Mouse (Mus musculus): ENCODE data around the gene Naa16. TPM values are rescaled to one million over a fixed set of nuclear protein-coding genes. Genes with fewer than 3 reads are reported as not detected.

Naa16 gene
- polyA plus RNA-seq, 1 experiment from 2014 or later = 39.5 TPM

GRCm38 (mm10) chr14:79358055-79358454, 32.5 kb downstream of the Naa16 start:
- H3K27me3 ChIP-seq (ENCODE audit: control insufficient read depth, insufficient read depth, low read length) = no peaks in the 10 kb centered on the region
- H3K4me3 ChIP-seq (ENCODE audit: low read depth, low read length) = no peak overlapping the region
- no peak overlapping the region for H3K9ac ChIP-seq (ENCODE audit: low read depth, low read length)
- no peak overlapping the region for H3K4me2 ChIP-seq (replicated peaks; ENCODE audit: low read depth, low read length)
- H3K9me3 ChIP-seq (ENCODE audit: control insufficient read depth, low read length) = no peaks in the 10 kb centered on the region
- H3K27ac ChIP-seq (ENCODE audit: low read depth, low read length) = no peak overlapping the region
- no peaks in the 10 kb centered on the region; the same call in 1 of the 2 replicates for H3K36me3 ChIP-seq (ENCODE audit: control insufficient read depth, insufficient read depth, low read length)
- 93% methylated on average over 2 of the region's 2 CpGs for WGBS
- H3K4me1 ChIP-seq (replicated peaks; ENCODE audit: control insufficient read depth, insufficient read depth, low read length) = no peaks in the 10 kb centered on the region
- ATAC-seq (ENCODE audit: low FRiP score) (no peak), DNase-seq (ENCODE audit: low spot score) (no peak)

- 82% methylated on average over 3 of the region's 3 CpGs for WGBS
- Histone ChIP-seq H3K9me3 (ENCODE audit: control insufficient read depth, low read length) (no peaks in the 10 kb centered on the region), H3K27me3 (ENCODE audit: control insufficient read depth, insufficient read depth, low read length) (no peaks in the 10 kb centered on the region), H3K4me3 (ENCODE audit: low read depth, low read length) (no peak overlapping the region), H3K9ac (ENCODE audit: low read depth, low read length) (no peak overlapping the region), H3K36me3 (ENCODE audit: control insufficient read depth, insufficient read depth, low read length) (0 out of 2 replicates have a peak, but pooled peaks cover 11% of the 10 kb centered on the region), H3K4me1 (replicated peaks; ENCODE audit: control insufficient read depth, insufficient read depth, low read length) (no peaks in the 10 kb centered on the region), H3K4me2 (replicated peaks; ENCODE audit: low read depth, low read length) (no peak overlapping the region), H3K27ac (ENCODE audit: low read depth, low read length) (no peak overlapping the region)
- ATAC-seq (ENCODE audit: low FRiP score) = no peak
- no peak for DNase-seq (ENCODE audit: low spot score)
Measured at GRCm38 (mm10) chr14:79346384-79346783, 44.2 kb downstream of the Naa16 start.

- WGBS = 92% methylated on average over 3 of the region's 3 CpGs
- no peak for DNase-seq (ENCODE audit: low spot score)
- H3K4me1 ChIP-seq (replicated peaks; ENCODE audit: control insufficient read depth, insufficient read depth, low read length) = no peaks in the 10 kb centered on the region
- no peak overlapping the region for H3K27ac ChIP-seq (ENCODE audit: low read depth, low read length)
- no peak overlapping the region for H3K9ac ChIP-seq (ENCODE audit: low read depth, low read length)
- no peaks in the 10 kb centered on the region for H3K9me3 ChIP-seq (ENCODE audit: control insufficient read depth, low read length)
- H3K4me2 ChIP-seq (replicated peaks; ENCODE audit: low read depth, low read length) = no peak overlapping the region
- peaks cover 4% of the 10 kb centered on the region; the same call in 1 of the 2 replicates for H3K36me3 ChIP-seq (ENCODE audit: control insufficient read depth, insufficient read depth, low read length)
- no peak overlapping the region for H3K4me3 ChIP-seq (ENCODE audit: low read depth, low read length)
- H3K27me3 ChIP-seq (ENCODE audit: control insufficient read depth, insufficient read depth, low read length) = no peaks in the 10 kb centered on the region
- ATAC-seq (ENCODE audit: low FRiP score) = no peak
Measured at GRCm38 (mm10) chr14:79335613-79336012, 55.0 kb downstream of the Naa16 start.

- Histone ChIP-seq H3K36me3 (ENCODE audit: control insufficient read depth, insufficient read depth, low read length) (no peaks in the 10 kb centered on the region), H3K27ac (ENCODE audit: low read depth, low read length) (no peak overlapping the region), H3K4me1 (replicated peaks; ENCODE audit: control insufficient read depth, insufficient read depth, low read length) (no peaks in the 10 kb centered on the region), H3K27me3 (ENCODE audit: control insufficient read depth, insufficient read depth, low read length) (no peaks in the 10 kb centered on the region), H3K9ac (ENCODE audit: low read depth, low read length) (no peak overlapping the region), H3K9me3 (ENCODE audit: control insufficient read depth, low read length) (no peaks in the 10 kb centered on the region), H3K4me2 (replicated peaks; ENCODE audit: low read depth, low read length) (no peak overlapping the region), H3K4me3 (ENCODE audit: low read depth, low read length) (no peak overlapping the region)
- WGBS = 76% methylated on average over 7 of the region's 7 CpGs
- no peak for ATAC-seq (ENCODE audit: low FRiP score)
- no peak for DNase-seq (ENCODE audit: low spot score)
Measured at GRCm38 (mm10) chr14:79331936-79332335, 58.6 kb downstream of the Naa16 start.

- DNase-seq (ENCODE audit: low spot score) (no peak), ATAC-seq (ENCODE audit: low FRiP score) (peak; percentile 40; the same call in 1 of the 2 replicates)
- no peaks in the 10 kb centered on the region for H3K27me3 ChIP-seq (ENCODE audit: control insufficient read depth, insufficient read depth, low read length)
- H3K27ac ChIP-seq (ENCODE audit: low read depth, low read length) = no peak overlapping the region
- 58% methylated on average over 16 of the region's 16 CpGs for WGBS
- no peak overlapping the region for H3K4me2 ChIP-seq (replicated peaks; ENCODE audit: low read depth, low read length)
- no peaks in the 10 kb centered on the region for H3K4me1 ChIP-seq (replicated peaks; ENCODE audit: control insufficient read depth, insufficient read depth, low read length)
- no peak overlapping the region for H3K4me3 ChIP-seq (ENCODE audit: low read depth, low read length)
- no peaks in the 10 kb centered on the region for H3K9me3 ChIP-seq (ENCODE audit: control insufficient read depth, low read length)
- no peak overlapping the region for H3K9ac ChIP-seq (ENCODE audit: low read depth, low read length)
- no peaks in the 10 kb centered on the region for H3K36me3 ChIP-seq (ENCODE audit: control insufficient read depth, insufficient read depth, low read length)
Measured at GRCm38 (mm10) chr14:79330944-79331561, 59.5 kb downstream of the Naa16 start.

GRCm38 (mm10) chr14:79327033-79327432, 63.5 kb downstream of the Naa16 start:
- H3K4me3 ChIP-seq (ENCODE audit: low read depth, low read length) = no peak overlapping the region
- H3K27ac ChIP-seq (ENCODE audit: low read depth, low read length) = no peak overlapping the region
- no peak overlapping the region for H3K9ac ChIP-seq (ENCODE audit: low read depth, low read length)
- no peak overlapping the region for H3K4me2 ChIP-seq (replicated peaks; ENCODE audit: low read depth, low read length)
- WGBS = 32% methylated on average over 5 of the region's 5 CpGs
- no peaks in the 10 kb centered on the region for H3K27me3 ChIP-seq (ENCODE audit: control insufficient read depth, insufficient read depth, low read length)
- H3K36me3 ChIP-seq (ENCODE audit: control insufficient read depth, insufficient read depth, low read length) = no peaks in the 10 kb centered on the region
- H3K4me1 ChIP-seq (replicated peaks; ENCODE audit: control insufficient read depth, insufficient read depth, low read length) = no peaks in the 10 kb centered on the region
- ATAC-seq (ENCODE audit: low FRiP score) (no peak), DNase-seq (ENCODE audit: low spot score) (peak; percentile 58)
- H3K9me3 ChIP-seq (ENCODE audit: control insufficient read depth, low read length) = no peaks in the 10 kb centered on the region

- Histone ChIP-seq H3K4me1 (replicated peaks; ENCODE audit: control insufficient read depth, insufficient read depth, low read length) (no peaks in the 10 kb centered on the region), H3K4me2 (replicated peaks; ENCODE audit: low read depth, low read length) (no peak overlapping the region), H3K9me3 (ENCODE audit: control insufficient read depth, low read length) (no peaks in the 10 kb centered on the region), H3K36me3 (ENCODE audit: control insufficient read depth, insufficient read depth, low read length) (no peaks in the 10 kb centered on the region), H3K27me3 (ENCODE audit: control insufficient read depth, insufficient read depth, low read length) (no peaks in the 10 kb centered on the region), H3K4me3 (ENCODE audit: low read depth, low read length) (no peak overlapping the region), H3K27ac (ENCODE audit: low read depth, low read length) (no peak overlapping the region), H3K9ac (ENCODE audit: low read depth, low read length) (no peak overlapping the region)
- ATAC-seq (ENCODE audit: low FRiP score) (no peak), DNase-seq (ENCODE audit: low spot score) (no peak)
- 85% methylated on average over 10 of the region's 10 CpGs for WGBS
Measured at GRCm38 (mm10) chr14:79324112-79324840, 66.3 kb downstream of the Naa16 start.

GRCm38 (mm10) chr14:79321881-79322280, 68.7 kb downstream of the Naa16 start:
- H3K9ac ChIP-seq (ENCODE audit: low read depth, low read length) = no peak overlapping the region
- no peak overlapping the region for H3K27ac ChIP-seq (ENCODE audit: low read depth, low read length)
- H3K4me3 ChIP-seq (ENCODE audit: low read depth, low read length) = no peak overlapping the region
- no peak overlapping the region for H3K4me2 ChIP-seq (replicated peaks; ENCODE audit: low read depth, low read length)
- H3K4me1 ChIP-seq (replicated peaks; ENCODE audit: control insufficient read depth, insufficient read depth, low read length) = no peaks in the 10 kb centered on the region
- no peaks in the 10 kb centered on the region for H3K9me3 ChIP-seq (ENCODE audit: control insufficient read depth, low read length)
- no peaks in the 10 kb centered on the region for H3K36me3 ChIP-seq (ENCODE audit: control insufficient read depth, insufficient read depth, low read length)
- DNase-seq (ENCODE audit: low spot score) (no peak), ATAC-seq (ENCODE audit: low FRiP score) (no peak)
- 90% methylated on average over 5 of the region's 5 CpGs for WGBS
- no peaks in the 10 kb centered on the region for H3K27me3 ChIP-seq (ENCODE audit: control insufficient read depth, insufficient read depth, low read length)

- 28% methylated on average over 8 of the region's 8 CpGs for WGBS
- Histone ChIP-seq H3K27ac (ENCODE audit: low read depth, low read length) (no peak overlapping the region), H3K9ac (ENCODE audit: low read depth, low read length) (no peak overlapping the region), H3K4me1 (replicated peaks; ENCODE audit: control insufficient read depth, insufficient read depth, low read length) (no peaks in the 10 kb centered on the region), H3K4me3 (ENCODE audit: low read depth, low read length) (no peak overlapping the region), H3K36me3 (ENCODE audit: control insufficient read depth, insufficient read depth, low read length) (no peaks in the 10 kb centered on the region), H3K9me3 (ENCODE audit: control insufficient read depth, low read length) (no peaks in the 10 kb centered on the region), H3K27me3 (ENCODE audit: control insufficient read depth, insufficient read depth, low read length) (no peaks in the 10 kb centered on the region), H3K4me2 (replicated peaks; ENCODE audit: low read depth, low read length) (no peak overlapping the region)
- ATAC-seq (ENCODE audit: low FRiP score) (peak; percentile 66; the same call in 1 of the 2 replicates), DNase-seq (ENCODE audit: low spot score) (no peak)
Measured at GRCm38 (mm10) chr14:79321152-79321551, 69.4 kb downstream of the Naa16 start.
